Comparison of ENCODE assay signal across 13 mouse cellular contexts in genomic region chr4:24213262-24214036, GRCm38 (mm10).
DNase-seq lines count a peak whose midpoint lies in the region; ATAC-seq and TF ChIP-seq lines count a peak whose summit lies in the region.
"Had no signal": no experiment of that assay in that cellular context is flagged by ENCODE, and none has a peak within 500 bp of the region (broad histone marks: within the 10 kb centered on the region; RNA-seq: fewer than 3 reads in every experiment).

No protein-coding gene starts in this region.

- H3K4me3 ChIP-seq in forebrain, embryonic 15.5 days: no peak overlapping the region
- no peak overlapping the region for H3K4me3 ChIP-seq in midbrain, embryonic 12.5 days
- H3K4me3 ChIP-seq in thymus, adult 2 months (ENCODE audit: control insufficient read depth, insufficient read depth, low read length): no peak overlapping the region
- H3K4me3 ChIP-seq: heart, embryonic 15.5 days; liver, embryonic 12.5 days had no signal

- no peaks in the 10 kb centered on the region for H3K9me3 ChIP-seq in forebrain, embryonic 15.5 days
- H3K9me3 ChIP-seq in midbrain, embryonic 12.5 days: no peaks in the 10 kb centered on the region
- H3K9me3 ChIP-seq: heart, embryonic 15.5 days; liver, embryonic 12.5 days had no signal

- TF ChIP-seq POLR2A in brain, embryonic 14.5 days (IDR thresholded peaks at IDR 0.05; ENCODE audit: borderline replicate concordance, extremely low read depth, insufficient read depth, insufficient read length, poor library complexity, severe bottlenecking): no peak
- no peak for TF ChIP-seq POLR2A in thymus, adult 2 months (IDR thresholded peaks at IDR 0.05; ENCODE audit: control insufficient read depth, extremely low read depth, insufficient read depth, low read length, poor library complexity)

- peak overlapping the region; percentile 3 for H3K4me2 ChIP-seq in forebrain, embryonic 15.5 days (replicated peaks)
- H3K4me2 ChIP-seq in midbrain, embryonic 12.5 days (replicated peaks): no peak overlapping the region
- H3K4me2 ChIP-seq: heart, embryonic 15.5 days; liver, embryonic 12.5 days had no signal

- H3K27ac ChIP-seq in forebrain, embryonic 15.5 days (replicated peaks): peak overlapping the region; percentile 83
- 0 out of 2 replicates have a peak overlapping the region, but pooled peaks have one; percentile 35 for H3K27ac ChIP-seq in midbrain, embryonic 12.5 days (replicated peaks)
- no peak overlapping the region for H3K27ac ChIP-seq in thymus, adult 2 months (ENCODE audit: control insufficient read depth, insufficient read depth, low read length)
- H3K27ac ChIP-seq: heart, embryonic 15.5 days; liver, embryonic 12.5 days had no signal

- H3K9ac ChIP-seq in forebrain, embryonic 15.5 days (replicated peaks): no peak overlapping the region
- no peak overlapping the region for H3K9ac ChIP-seq in midbrain, embryonic 12.5 days (replicated peaks)
- H3K9ac ChIP-seq: heart, embryonic 15.5 days; liver, embryonic 12.5 days had no signal

- 9% methylated on average over 10 of the region's 10 CpGs for WGBS in forebrain, embryonic 15.5 days
- 49% methylated on average over 10 of the region's 10 CpGs for WGBS in midbrain, embryonic 12.5 days
- 56% methylated on average over 10 of the region's 10 CpGs for WGBS in thymus, adult 2 months

- peak; percentile 3 for DNase-seq in brain, adult 2 months (ENCODE audit: low read depth, low spot score)
- peak; percentile 97 for DNase-seq in brain, embryonic 14.5 days (ENCODE audit: low read depth)
- no peak for DNase-seq in spleen, postnatal 4 days (ENCODE audit: low spot score in 2 of 2)
- DNase-seq in gastrocnemius, postnatal 10 days: no peak
- DNase-seq in thymus, adult 2 months: no peak
- DNase-seq: gastrocnemius, postnatal 36 days; kidney, adult 18-20 months; lung, postnatal 36 days; thymus, postnatal 14 days had no signal

- TF ChIP-seq CTCF in brain, embryonic 14.5 days (IDR thresholded peaks at IDR 0.05; ENCODE audit: borderline replicate concordance, extremely low read depth, insufficient read depth, insufficient read length): no peak
- no peak for TF ChIP-seq CTCF in thymus, adult 2 months (IDR thresholded peaks at IDR 0.05; ENCODE audit: borderline replicate concordance, control insufficient read depth, extremely low read depth, insufficient read depth, low read length, poor library complexity)

- peak; percentile 92 for ATAC-seq in forebrain, embryonic 15.5 days (replicated peaks)
- peak; percentile 78 for ATAC-seq in midbrain, embryonic 12.5 days (ENCODE audit: low FRiP score, low read depth)
- ATAC-seq: liver, embryonic 12.5 days had no signal

- no peaks in the 10 kb centered on the region for H3K36me3 ChIP-seq in forebrain, embryonic 15.5 days
- H3K36me3 ChIP-seq in midbrain, embryonic 12.5 days: no peaks in the 10 kb centered on the region
- no peaks in the 10 kb centered on the region for H3K36me3 ChIP-seq in thymus, adult 2 months (ENCODE audit: control insufficient read depth, insufficient read depth, low read length)
- H3K36me3 ChIP-seq: heart, embryonic 15.5 days; liver, embryonic 12.5 days had no signal

- H3K27me3 ChIP-seq in forebrain, embryonic 15.5 days: no peaks in the 10 kb centered on the region
- no peaks in the 10 kb centered on the region for H3K27me3 ChIP-seq in midbrain, embryonic 12.5 days
- H3K27me3 ChIP-seq in thymus, adult 2 months (ENCODE audit: control insufficient read depth, insufficient read depth, low read length): no peaks in the 10 kb centered on the region
- H3K27me3 ChIP-seq: heart, embryonic 15.5 days; liver, embryonic 12.5 days had no signal

- peaks cover 20% of the 10 kb centered on the region; the same call in 1 of the 2 replicates for H3K4me1 ChIP-seq in forebrain, embryonic 15.5 days
- H3K4me1 ChIP-seq in midbrain, embryonic 12.5 days: peaks cover 19% of the 10 kb centered on the region
- H3K4me1 ChIP-seq in thymus, adult 2 months (replicated peaks; ENCODE audit: control insufficient read depth, insufficient read depth, low read length): no peaks in the 10 kb centered on the region
- H3K4me1 ChIP-seq: heart, embryonic 15.5 days; liver, embryonic 12.5 days had no signal

Comparison
In these comparisons a context has a peak if more than half of its experiments do, and no peak if none do; other contexts are left out.
1. DNase-seq: peak in brain, adult 2 months (single experiment) and brain, embryonic 14.5 days (single experiment); none in spleen, postnatal 4 days (0 of 2), gastrocnemius, postnatal 10 days (single experiment) and thymus, adult 2 months (single experiment).